Mouse (Mus musculus) CH12.LX (cell line): Measurements from ENCODE around the gene Rtkn2.

Experiments
- CTCF ChIP-seq, 2 experiments: IDR thresholded peaks in 1 of 2; conservative IDR thresholded peaks in 1 of 2; 2 replicates each; pipeline ENCODE4 v1.5.1; 2011 to 2012; ENCODE audit warnings: low read depth in 2 of 2, low read length in 2 of 2, improper control_type of control experiment in 1 of 2, inconsistent platforms in 1 of 2, mild to moderate bottlenecking in 1 of 2, moderate library complexity in 1 of 2
- EP300 ChIP-seq: IDR thresholded peaks from 2 replicates; pipeline ENCODE4 v1.6.1; 2011; ENCODE audit warnings: low read length, improper control_type of control experiment
- GABPA ChIP-seq: IDR thresholded peaks from 2 replicates; pipeline ENCODE4 v1.6.1; 2012; ENCODE audit warnings: low read depth, low read length, improper control_type of control experiment, inconsistent platforms; ENCODE audit not compliant: insufficient replicate concordance
- JUND ChIP-seq: conservative IDR thresholded peaks from 2 replicates; pipeline ENCODE4 v1.6.1; 2011; ENCODE audit warnings: low read depth, low read length, improper control_type of control experiment
- MYC ChIP-seq: IDR thresholded peaks from 2 replicates; pipeline ENCODE4 v1.6.1; 2011; ENCODE audit warnings: low read depth, mild to moderate bottlenecking, improper control_type of control experiment, low read length
- POLR2A ChIP-seq: IDR thresholded peaks from 2 replicates; pipeline ENCODE4 v1.6.1; 2011; ENCODE audit warnings: low read depth, mild to moderate bottlenecking, improper control_type of control experiment, low read length
- SIN3A ChIP-seq: IDR thresholded peaks from 2 replicates; pipeline ENCODE4 v1.6.1; 2012; ENCODE audit warnings: low read length, improper control_type of control experiment, inconsistent platforms
- TCF12 ChIP-seq: IDR thresholded peaks from 2 replicates; pipeline ENCODE4 v1.6.1; 2014; ENCODE audit warnings: low read depth, mild to moderate bottlenecking, inconsistent platforms, low read length, improper control_type of control experiment
- UBTF ChIP-seq: IDR thresholded peaks from 2 replicates; pipeline ENCODE4 v1.6.1; 2012; ENCODE audit warnings: low read depth, mild to moderate bottlenecking, inconsistent platforms, low read length, improper control_type of control experiment, moderate library complexity
- USF1 ChIP-seq: IDR thresholded peaks from 2 replicates; pipeline ENCODE4 v1.6.1; 2014; ENCODE audit warnings: low read depth, mild to moderate bottlenecking, inconsistent platforms, low read length, improper control_type of control experiment
- ZC3H11A ChIP-seq: IDR thresholded peaks from 2 replicates; pipeline ENCODE4 v1.6.1; 2012; ENCODE audit warnings: low read depth, mild to moderate bottlenecking, inconsistent platforms, low read length, improper control_type of control experiment
- ZNF384 ChIP-seq: IDR thresholded peaks from 2 replicates; pipeline ENCODE4 v1.6.1; 2012; ENCODE audit warnings: low read depth, low read length, improper control_type of control experiment, inconsistent platforms

DNA sequence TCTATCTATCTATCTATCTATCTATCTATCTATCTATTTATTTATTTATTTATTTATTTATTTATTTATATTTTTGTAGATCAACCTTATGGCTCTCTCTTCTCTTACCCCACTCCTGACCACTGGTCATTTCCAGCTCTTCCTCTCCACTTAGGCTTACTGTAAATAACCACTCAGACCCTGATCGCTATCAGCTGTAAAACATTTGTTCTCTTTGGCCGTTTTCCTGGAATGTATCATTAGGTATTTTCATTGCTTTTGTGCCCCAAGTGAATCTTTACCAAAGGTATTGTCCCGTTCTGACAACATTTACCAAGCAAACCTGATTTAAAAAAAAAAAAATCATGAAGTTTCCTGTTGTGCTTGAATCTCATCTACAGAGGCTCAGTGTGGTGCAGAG lies 111.2 kb downstream of the Rtkn2 start:
- no peak for TF ChIP-seq CTCF (conservative IDR thresholded peaks at IDR 0.05 in 1 of 2, IDR thresholded peaks at IDR 0.05 in 1 of 2; ENCODE audit: low read depth in 2 of 2, low read length in 2 of 2)
- TF ChIP-seq JUND: no peak
- no peak for TF ChIP-seq ZC3H11A
- TF ChIP-seq TCF12: no peak
- TF ChIP-seq POLR2A: no peak
- no peak for TF ChIP-seq USF1
- TF ChIP-seq MYC: no peak
- TF ChIP-seq SIN3A: no peak
- TF ChIP-seq GABPA: no peak
- no peak for TF ChIP-seq EP300
- no peak for TF ChIP-seq UBTF
- TF ChIP-seq ZNF384: no peak
